Mouse (Mus musculus): ENCODE data around the gene Lbhd1. TPM values are rescaled to one million over a fixed set of nuclear protein-coding genes. Genes with fewer than 3 reads are reported as not detected.

Lbhd1 gene
- total RNA-seq, 1 experiment from 2014 or later = 4.6 TPM

- DNase-seq = no peak
Measured at GRCm38 (mm10) chr19:8911810-8912209, 28.3 kb downstream of the Lbhd1 start.

- no peak for DNase-seq
Measured at GRCm38 (mm10) chr19:8914212-8914611, 30.7 kb downstream of the Lbhd1 start.

- DNase-seq = no peak
Measured at GRCm38 (mm10) chr19:8919000-8919399, 35.5 kb downstream of the Lbhd1 start.

GRCm38 (mm10) chr19:8919684-8920072, 36.1 kb downstream of the Lbhd1 start:
- no peak for DNase-seq

- DNase-seq = peak; percentile 97
Measured at GRCm38 (mm10) chr19:8920073-8920736, 36.7 kb downstream of the Lbhd1 start, which contains the start of gene B3gat3. B3gat3 (plus strand) TSS chr19:8920374.

GRCm38 (mm10) chr19:8920836-8921291, 37.3 kb downstream of the Lbhd1 start:
- DNase-seq = no peak

- no peak for DNase-seq
Measured at GRCm38 (mm10) chr19:8921741-8922140, 38.2 kb downstream of the Lbhd1 start.

GRCm38 (mm10) chr19:8926766-8927165, 43.2 kb downstream of the Lbhd1 start:
- DNase-seq = no peak

GRCm38 (mm10) chr19:8927891-8928525, 44.5 kb downstream of the Lbhd1 start:
- no peak for DNase-seq

GRCm38 (mm10) chr19:8928689-8929223, 45.2 kb downstream of the Lbhd1 start:
- DNase-seq = peak; percentile 53

- peak; percentile 95 for DNase-seq
Measured at GRCm38 (mm10) chr19:8929224-8930088, 45.9 kb downstream of the Lbhd1 start, which contains the start of the genes Rom1 and Eml3. Rom1 (minus strand) TSS chr19:8929356. Eml3 (plus strand) TSS chr19:8929552.

- peak; percentile 30 for DNase-seq
Measured at GRCm38 (mm10) chr19:8930117-8930516, 46.6 kb downstream of the Lbhd1 start.

GRCm38 (mm10) chr19:8930771-8931170, 47.2 kb downstream of the Lbhd1 start:
- no peak for DNase-seq

GRCm38 (mm10) chr19:8936736-8937135, 53.2 kb downstream of the Lbhd1 start:
- no peak for DNase-seq

- DNase-seq = no peak
Measured at GRCm38 (mm10) chr19:8940526-8941133, 57.1 kb downstream of the Lbhd1 start.

- DNase-seq = no peak
Measured at GRCm38 (mm10) chr19:8941136-8941514, 57.6 kb downstream of the Lbhd1 start.

- DNase-seq = peak; percentile 99
Measured at GRCm38 (mm10) chr19:8941515-8942217, 58.1 kb downstream of the Lbhd1 start, which contains the start of gene Mta2. Mta2 (plus strand) TSS chr19:8941875.
